Mouse (Mus musculus): ENCODE results near the gene Tgm2.

DNA sequence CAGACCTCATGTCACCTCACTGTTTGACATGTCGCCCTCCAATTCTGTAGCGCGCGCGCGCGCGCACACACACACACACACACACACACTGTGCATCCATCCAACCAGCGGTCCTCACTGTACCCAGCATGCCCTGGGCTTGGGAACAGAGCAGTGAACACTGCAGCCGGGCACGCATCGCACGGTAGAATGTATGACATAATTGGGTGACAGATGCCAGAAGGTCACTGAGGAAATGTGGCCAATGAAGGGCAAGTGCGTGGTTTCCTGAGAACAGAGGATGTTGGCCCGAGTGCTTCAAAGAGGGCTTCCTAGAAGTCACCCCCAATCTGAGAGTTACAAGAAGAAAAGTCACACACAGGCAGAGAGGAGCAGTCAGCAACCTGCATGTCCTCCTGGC, 28.7 kb upstream of the Tgm2 start:
- TF ChIP-seq CTCF (IDR thresholded peaks at IDR 0.05; ENCODE audit: control insufficient read depth, insufficient read depth, insufficient replicate concordance, low read depth, low read length) (no peak), POLR2A (IDR thresholded peaks at IDR 0.05; ENCODE audit: control insufficient read depth, low read depth, low read length) (no peak)

Data from testis, adult 2 months (tissue).